17 mouse cellular contexts compared by ENCODE assay signal in the genomic region with DNA sequence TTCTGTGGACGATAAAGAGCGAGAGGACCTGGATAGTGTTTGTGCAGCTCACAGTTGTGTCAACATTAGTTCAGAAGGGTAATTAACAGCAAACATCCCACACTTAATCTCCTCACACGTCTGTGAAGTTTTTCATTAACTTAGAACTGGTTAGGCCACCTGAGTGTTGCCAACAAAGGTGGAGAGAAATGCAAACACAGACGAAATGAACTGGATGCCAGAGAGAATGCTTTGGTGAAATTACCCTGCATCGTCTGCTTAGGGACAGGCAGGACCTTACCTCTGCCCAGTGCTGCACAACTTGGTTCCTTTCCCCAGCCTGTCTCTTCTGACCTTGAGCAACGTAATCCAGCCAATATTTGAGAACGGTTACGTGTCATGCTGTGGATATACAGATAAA. TPM values are rescaled to one million over a fixed set of nuclear protein-coding genes. Genes with fewer than 3 reads are reported as not detected.
DNase-seq lines count a peak whose midpoint lies in the region; ATAC-seq and TF ChIP-seq lines count a peak whose summit lies in the region.
"Had no signal": no experiment of that assay in that cellular context is flagged by ENCODE, and none has a peak within 500 bp of the region (broad histone marks: within the 10 kb centered on the region; RNA-seq: fewer than 3 reads in every experiment).

No protein-coding gene starts in this region.

- no peaks in the 10 kb centered on the region for H3K9me3 ChIP-seq in embryonic facial prominence, embryonic 14.5 days (ENCODE audit: control insufficient read depth, low read length)
- no peaks in the 10 kb centered on the region for H3K9me3 ChIP-seq in embryonic facial prominence, embryonic 10.5 days
- H3K9me3 ChIP-seq in lung, embryonic 15.5 days: no peaks in the 10 kb centered on the region
- no peaks in the 10 kb centered on the region for H3K9me3 ChIP-seq in stomach, postnatal 0 days (ENCODE audit: control insufficient read depth, low read length)
- H3K9me3 ChIP-seq: forebrain, embryonic 13.5 days; heart, embryonic 12.5 days; hindbrain, embryonic 12.5 days had no signal

- no peak for TF ChIP-seq EP300 in stomach, postnatal 0 days (optimal IDR thresholded peaks at IDR 0.05)

- peak; percentile 19 for DNase-seq in embryonic facial prominence, embryonic 14.5 days (ENCODE audit: low spot score)
- no peak for DNase-seq in embryonic facial prominence, embryonic 10.5 days (ENCODE audit: low spot score)
- DNase-seq in thymus, adult 2 months: no peak
- DNase-seq in thymus, adult 18-20 months: no peak
- DNase-seq in stomach, postnatal 0 days (ENCODE audit: low spot score): peak; percentile 69
- no peak for DNase-seq in ovary, adult 18-20 months (ENCODE audit: low spot score)
- DNase-seq: adrenal gland, adult 2 months; cerebellum, adult 9-11 months; right cerebral cortex, adult 18-20 months had no signal

- WGBS in embryonic facial prominence, embryonic 14.5 days: 62% methylated on average over 8 of the region's 8 CpGs
- WGBS in embryonic facial prominence, embryonic 10.5 days: 71% methylated on average over 8 of the region's 8 CpGs
- WGBS in thymus, adult 2 months: 67% methylated on average over 8 of the region's 8 CpGs
- WGBS in lung, embryonic 15.5 days: 41% methylated on average over 8 of the region's 8 CpGs
- WGBS in stomach, postnatal 0 days: 35% methylated on average over 8 of the region's 8 CpGs

- TF ChIP-seq POLR2A in thymus, adult 2 months (IDR thresholded peaks at IDR 0.05; ENCODE audit: control insufficient read depth, extremely low read depth, insufficient read depth, low read length, poor library complexity): no peak

- 0 out of 2 replicates have a peak, but pooled peaks cover 6% of the 10 kb centered on the region for H3K4me1 ChIP-seq in embryonic facial prominence, embryonic 14.5 days (ENCODE audit: control insufficient read depth, insufficient read depth, low read length)
- H3K4me1 ChIP-seq in embryonic facial prominence, embryonic 10.5 days: peaks cover 11% of the 10 kb centered on the region
- peaks cover 46% of the 10 kb centered on the region for H3K4me1 ChIP-seq in thymus, adult 2 months (replicated peaks; ENCODE audit: control insufficient read depth, insufficient read depth, low read length)
- H3K4me1 ChIP-seq in lung, embryonic 15.5 days: peaks cover 32% of the 10 kb centered on the region
- H3K4me1 ChIP-seq in stomach, postnatal 0 days (replicated peaks; ENCODE audit: control insufficient read depth, insufficient read depth): no peaks in the 10 kb centered on the region

- 0 out of 2 replicates have a peak, but pooled peaks cover 6% of the 10 kb centered on the region for H3K36me3 ChIP-seq in embryonic facial prominence, embryonic 14.5 days (ENCODE audit: control insufficient read depth, insufficient read depth, low read length)
- H3K36me3 ChIP-seq in embryonic facial prominence, embryonic 10.5 days (replicated peaks): peaks cover 8% of the 10 kb centered on the region
- H3K36me3 ChIP-seq in thymus, adult 2 months (ENCODE audit: control insufficient read depth, insufficient read depth, low read length): no peaks in the 10 kb centered on the region
- 0 out of 2 replicates have a peak, but pooled peaks cover 7% of the 10 kb centered on the region for H3K36me3 ChIP-seq in lung, embryonic 15.5 days
- no peaks in the 10 kb centered on the region for H3K36me3 ChIP-seq in stomach, postnatal 0 days (ENCODE audit: control insufficient read depth, insufficient read depth, low read length)
- H3K36me3 ChIP-seq: hindbrain, embryonic 12.5 days had no signal

- no peak overlapping the region for H3K9ac ChIP-seq in embryonic facial prominence, embryonic 14.5 days (ENCODE audit: low read depth, low read length)
- H3K9ac ChIP-seq in lung, embryonic 15.5 days: no peak overlapping the region
- peak overlapping the region; percentile 45; the same call in 1 of the 2 replicates for H3K9ac ChIP-seq in stomach, postnatal 0 days (ENCODE audit: low read length)
- H3K9ac ChIP-seq: forebrain, embryonic 13.5 days; heart, embryonic 12.5 days; hindbrain, embryonic 12.5 days had no signal

- no peak overlapping the region for H3K27ac ChIP-seq in embryonic facial prominence, embryonic 14.5 days (replicated peaks; ENCODE audit: low read depth, low read length)
- no peak overlapping the region for H3K27ac ChIP-seq in embryonic facial prominence, embryonic 10.5 days (replicated peaks)
- H3K27ac ChIP-seq in thymus, adult 2 months (ENCODE audit: control insufficient read depth, insufficient read depth, low read length): peak overlapping the region; percentile 16; the same call in 1 of the 2 replicates
- H3K27ac ChIP-seq in lung, embryonic 15.5 days: peak overlapping the region; percentile 84
- peak overlapping the region; percentile 84 for H3K27ac ChIP-seq in stomach, postnatal 0 days (replicated peaks)
- H3K27ac ChIP-seq: forebrain, embryonic 13.5 days; hindbrain, embryonic 12.5 days; layer of hippocampus, adult 2 months had no signal

- no peak overlapping the region for H3K4me2 ChIP-seq in embryonic facial prominence, embryonic 14.5 days (ENCODE audit: low read depth, low read length)
- H3K4me2 ChIP-seq in lung, embryonic 15.5 days: peak overlapping the region; percentile 43
- peak overlapping the region; percentile 42 for H3K4me2 ChIP-seq in stomach, postnatal 0 days (replicated peaks; ENCODE audit: low read depth)
- H3K4me2 ChIP-seq: forebrain, embryonic 13.5 days; heart, embryonic 12.5 days; hindbrain, embryonic 12.5 days had no signal

- ATAC-seq in embryonic facial prominence, embryonic 14.5 days (ENCODE audit: low read depth): no peak
- peak; percentile 37; the same call in 1 of the 2 replicates for ATAC-seq in lung, embryonic 15.5 days (ENCODE audit: borderline replicate concordance, extremely low read depth, low FRiP score, low TSS enrichment)
- ATAC-seq in stomach, postnatal 0 days (ENCODE audit: low FRiP score, low TSS enrichment): peak; percentile 81
- ATAC-seq in megakaryocyte-erythroid progenitor cell, adult 5-6 weeks (replicated peaks; ENCODE audit: low FRiP score, low TSS enrichment, poor library complexity, severe bottlenecking): no peak
- ATAC-seq: forebrain, embryonic 13.5 days; midbrain, embryonic 16.5 days had no signal

- H3K4me3 ChIP-seq in embryonic facial prominence, embryonic 14.5 days (ENCODE audit: low read depth, low read length): no peak overlapping the region
- no peak overlapping the region for H3K4me3 ChIP-seq in embryonic facial prominence, embryonic 10.5 days
- no peak overlapping the region for H3K4me3 ChIP-seq in thymus, adult 2 months (ENCODE audit: control insufficient read depth, insufficient read depth, low read length)
- H3K4me3 ChIP-seq in lung, embryonic 15.5 days: peak overlapping the region; percentile 15
- H3K4me3 ChIP-seq in stomach, postnatal 0 days (ENCODE audit: low read depth, low read length): peak overlapping the region; percentile 22
- H3K4me3 ChIP-seq: forebrain, embryonic 13.5 days; heart, embryonic 12.5 days; hindbrain, embryonic 12.5 days; layer of hippocampus, adult 2 months had no signal

- no peak for TF ChIP-seq CTCF in thymus, adult 2 months (IDR thresholded peaks at IDR 0.05; ENCODE audit: borderline replicate concordance, control insufficient read depth, extremely low read depth, insufficient read depth, low read length, poor library complexity)
- TF ChIP-seq CTCF in stomach, postnatal 0 days (IDR thresholded peaks at IDR 0.05; ENCODE audit: low read depth): no peak

- H3K27me3 ChIP-seq in embryonic facial prominence, embryonic 14.5 days (replicated peaks; ENCODE audit: control insufficient read depth, insufficient read depth, low read length): peaks cover 19% of the 10 kb centered on the region
- H3K27me3 ChIP-seq in embryonic facial prominence, embryonic 10.5 days (replicated peaks; ENCODE audit: low read depth, poor library complexity, severe bottlenecking): peaks cover 33% of the 10 kb centered on the region
- H3K27me3 ChIP-seq in thymus, adult 2 months (ENCODE audit: control insufficient read depth, insufficient read depth, low read length): peaks cover 3% of the 10 kb centered on the region
- H3K27me3 ChIP-seq in lung, embryonic 15.5 days: peaks cover 17% of the 10 kb centered on the region
- H3K27me3 ChIP-seq in stomach, postnatal 0 days (ENCODE audit: control insufficient read depth, insufficient read depth, low read length): no peaks in the 10 kb centered on the region; the same call in 1 of the 2 replicates

RNA-seq across cellular contexts. Expression of a gene that starts 6.1 kb away (rescaled TPM):
- polyA plus RNA-seq in embryonic facial prominence, embryonic 14.5 days (2014; fragmentation: Nextera tagmentation; extraction: Ambion mirVana): 0.49 and 0.79 TPM in 2 replicates
- polyA plus RNA-seq in embryonic facial prominence, embryonic 10.5 days (2016; fragmentation: Nextera tagmentation; extraction: Ambion mirVana): 0.24 and 0.26 TPM in 2 replicates
- 0.17 TPM in 1 of 2 replicates, not detected in the other for polyA plus RNA-seq in thymus, adult 2 months (2012; rRNA removed)
- polyA plus RNA-seq in lung, embryonic 15.5 days (2015; fragmentation: Nextera tagmentation; extraction: Ambion mirVana): 3.5 and 4.8 TPM in 2 replicates
- polyA plus RNA-seq in stomach, postnatal 0 days (2015; fragmentation: Nextera tagmentation; extraction: Ambion mirVana): 0.97 and 1.5 TPM in 2 replicates
- total RNA-seq in megakaryocyte-erythroid progenitor cell, adult 5-6 weeks (2014; fragmentation: Nextera tagmentation): not detected in 2 replicates
- not detected in 2 replicates for total RNA-seq in megakaryocyte-erythroid progenitor cell, adult 5-6 weeks (2017)
- total RNA-seq: adrenal gland, adult 2 months; gastrocnemius, adult 18-20 months had no signal
- polyA plus RNA-seq: adrenal gland, adult 2 months; hindbrain, embryonic 12.5 days had no signal

RNA-seq across cellular contexts. Expression of a gene that starts 44.7 kb away (rescaled TPM):
- 45.3 and 45.9 TPM in 2 replicates for polyA plus RNA-seq in embryonic facial prominence, embryonic 14.5 days (2014; fragmentation: Nextera tagmentation; extraction: Ambion mirVana)
- polyA plus RNA-seq in embryonic facial prominence, embryonic 10.5 days (2016; fragmentation: Nextera tagmentation; extraction: Ambion mirVana): 41.7 and 44.3 TPM in 2 replicates
- 42.1 and 45.6 TPM in 2 replicates for polyA plus RNA-seq in thymus, adult 2 months (2012; rRNA removed)
- 34.1 and 34.7 TPM in 2 replicates for polyA plus RNA-seq in lung, embryonic 15.5 days (2015; fragmentation: Nextera tagmentation; extraction: Ambion mirVana)
- 9.4 and 10.3 TPM in 2 replicates for polyA plus RNA-seq in stomach, postnatal 0 days (2015; fragmentation: Nextera tagmentation; extraction: Ambion mirVana)
- 27.7 and 28.8 TPM in 2 replicates for total RNA-seq in megakaryocyte-erythroid progenitor cell, adult 5-6 weeks (2014; fragmentation: Nextera tagmentation)
- total RNA-seq in megakaryocyte-erythroid progenitor cell, adult 5-6 weeks (2017): 22.7 and 23.9 TPM in 2 replicates

Comparison
In these comparisons a context has a peak if more than half of its experiments do, and no peak if none do; other contexts are left out.
1. DNase-seq: peak in embryonic facial prominence, embryonic 14.5 days (single experiment) and stomach, postnatal 0 days (single experiment); none in embryonic facial prominence, embryonic 10.5 days (single experiment), thymus, adult 2 months (single experiment), thymus, adult 18-20 months (0 of 2) and ovary, adult 18-20 months (single experiment).
2. ATAC-seq: peak in lung, embryonic 15.5 days (single experiment) and stomach, postnatal 0 days (single experiment); none in embryonic facial prominence, embryonic 14.5 days (single experiment) and megakaryocyte-erythroid progenitor cell, adult 5-6 weeks (single experiment).
3. H3K27ac ChIP-seq: peak in thymus, adult 2 months (single experiment), lung, embryonic 15.5 days (single experiment) and stomach, postnatal 0 days (single experiment); none in embryonic facial prominence, embryonic 14.5 days (single experiment) and embryonic facial prominence, embryonic 10.5 days (single experiment).
4. H3K4me3 ChIP-seq: peak in lung, embryonic 15.5 days (single experiment) and stomach, postnatal 0 days (single experiment); none in embryonic facial prominence, embryonic 14.5 days (single experiment), embryonic facial prominence, embryonic 10.5 days (single experiment) and thymus, adult 2 months (single experiment).